Mouse (Mus musculus) layer of hippocampus, adult 2 months (tissue): Measurements from ENCODE around the gene Hip1r. TPM values are rescaled to one million over a fixed set of nuclear protein-coding genes. Genes with fewer than 3 reads are reported as not detected.

Source experiments
- DNase-seq, 2 experiments: peaks; one replicate each; pipeline ENCODE4 v3.0.0; 2022; ENCODE audit warnings: low spot score in 2 of 2
- H3K27ac ChIP-seq: fragments of 200-600 bp; 2 replicates; pipeline ENCODE4 v1.8.1; 2022
- H3K4me3 ChIP-seq: fragments of 200-600 bp; 2 replicates; pipeline ENCODE4 v1.8.1; 2022; ENCODE audit warnings: mild to moderate bottlenecking
- CTCF ChIP-seq: fragments of 200-600 bp; conservative IDR thresholded peaks from 2 replicates; pipeline ENCODE4 v1.8.1; 2022; ENCODE audit warnings: antibody characterized with exemption, mild to moderate bottlenecking, moderate library complexity
- total RNA-seq, 2 experiments: library from RNA; stranded (reverse); gene quantifications; 2 replicates each; pipeline ENCODE4 v1.2.3; 2021

The Hip1r gene
- total RNA-seq, 2 experiments from 2014 or later: 42.8 to 43.8 TPM

DNA sequence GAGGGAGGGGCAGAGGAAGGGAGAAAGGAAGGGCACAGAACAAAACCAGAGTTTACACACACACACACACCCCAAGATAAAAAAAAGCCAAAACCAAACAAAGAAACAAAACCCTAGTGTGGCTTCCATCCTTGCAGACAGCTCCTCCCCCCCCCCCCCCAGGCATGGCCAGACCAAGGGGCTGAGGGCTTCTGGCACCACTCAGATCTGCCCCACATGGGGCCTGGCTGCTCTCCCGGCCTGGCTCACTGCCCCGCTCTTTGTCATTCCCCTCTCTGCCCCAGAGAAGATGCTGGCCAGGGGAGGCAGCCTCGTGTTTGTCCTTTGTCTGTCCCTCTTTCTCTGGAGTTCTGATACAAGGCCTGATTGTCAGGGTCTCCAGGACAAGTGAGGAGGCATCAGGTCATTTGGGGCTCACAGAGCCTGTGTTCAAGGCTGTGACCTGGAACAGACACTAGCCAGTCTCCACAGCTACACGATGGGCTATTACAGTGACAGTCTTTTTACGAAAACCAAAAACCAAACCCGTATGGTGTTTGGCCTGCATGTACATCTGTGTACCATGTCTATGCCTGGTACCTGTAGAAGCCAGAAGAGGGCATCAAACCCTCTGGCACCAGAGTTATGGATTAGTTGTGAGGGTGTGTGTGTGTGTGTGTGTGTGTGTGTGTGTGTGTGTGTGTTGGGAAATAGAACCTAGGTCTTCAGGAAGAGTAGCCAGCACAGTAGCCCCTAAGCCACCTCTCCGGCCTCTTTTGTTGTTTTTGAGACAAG is 20.0 kb downstream of the Hip1r start:
- Histone ChIP-seq H3K4me3 (no peak overlapping the region), H3K27ac (peak overlapping the region; percentile 65; the same call in 1 of the 2 replicates)
- DNase-seq: peak; percentile 84 to 87
- no peak for TF ChIP-seq CTCF

DNA sequence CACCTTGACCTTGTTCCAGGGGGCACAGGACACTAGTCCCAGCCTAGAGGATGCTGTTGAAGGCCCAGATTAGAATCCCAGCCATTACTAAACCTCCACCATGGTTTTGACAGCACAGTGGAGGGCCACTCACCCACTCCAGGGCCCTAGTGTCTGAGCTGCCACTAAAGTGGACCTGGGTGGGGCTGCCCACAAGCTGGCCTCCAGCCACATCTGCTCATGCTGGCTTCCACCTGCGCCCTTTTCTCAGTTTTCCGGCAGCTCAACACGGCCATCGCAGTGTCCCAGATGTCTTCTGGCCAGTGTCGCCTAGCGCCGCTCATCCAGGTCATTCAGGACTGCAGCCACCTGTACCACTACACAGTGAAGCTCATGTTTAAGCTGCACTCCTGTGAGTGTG is 21.0 kb downstream of the Hip1r start:
- no peak overlapping the region for H3K27ac ChIP-seq
- no peak for TF ChIP-seq CTCF
- H3K4me3 ChIP-seq: no peak overlapping the region
- DNase-seq: no peak

- DNase-seq: no peak
- TF ChIP-seq CTCF: no peak
- H3K4me3 ChIP-seq: no peak overlapping the region
- no peak overlapping the region for H3K27ac ChIP-seq
These were observed 22.0 kb downstream of the Hip1r start for GRCm38 (mm10) chr5:123995388-123995787.

DNA sequence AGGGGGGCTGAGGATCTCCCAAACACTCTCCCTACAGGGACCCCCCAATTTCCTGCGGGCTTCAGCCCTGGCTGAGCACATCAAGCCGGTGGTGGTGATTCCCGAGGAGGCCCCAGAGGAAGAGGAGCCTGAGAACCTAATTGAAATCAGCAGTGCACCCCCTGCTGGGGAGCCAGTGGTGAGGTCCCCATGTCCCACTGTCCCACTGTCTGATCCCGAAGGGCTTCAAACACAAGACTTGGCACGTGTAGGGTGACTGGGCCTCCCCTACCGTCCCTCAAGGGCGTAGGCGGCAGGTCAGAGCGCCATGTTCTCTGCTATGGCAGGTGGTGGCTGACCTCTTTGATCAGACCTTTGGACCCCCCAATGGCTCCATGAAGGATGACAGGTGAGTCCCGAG is 22.8 kb downstream of the Hip1r start:
- DNase-seq: peak in 1 of 2 experiments; percentile 58
- peak; percentile 81 for TF ChIP-seq CTCF
- no peak overlapping the region for H3K27ac ChIP-seq
- no peak overlapping the region for H3K4me3 ChIP-seq

DNA sequence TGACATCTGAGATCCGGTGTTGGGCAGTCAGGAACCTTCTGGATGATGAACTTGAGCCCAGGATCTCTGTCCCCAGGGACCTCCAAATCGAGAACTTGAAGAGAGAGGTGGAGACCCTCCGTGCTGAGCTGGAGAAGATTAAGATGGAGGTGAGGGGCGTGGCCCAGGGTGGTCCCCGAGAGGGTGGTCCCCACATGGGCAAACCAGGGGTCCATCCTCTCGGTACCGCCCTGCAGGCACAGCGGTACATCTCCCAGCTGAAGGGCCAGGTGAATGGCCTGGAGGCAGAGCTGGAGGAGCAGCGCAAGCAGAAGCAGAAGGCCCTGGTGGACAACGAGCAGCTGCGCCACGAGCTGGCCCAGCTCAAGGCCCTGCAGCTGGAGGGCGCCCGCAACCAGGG is 23.3 kb downstream of the Hip1r start:
- no peak for DNase-seq
- Histone ChIP-seq H3K27ac (peak overlapping the region; percentile 3; the same call in 1 of the 2 replicates), H3K4me3 (no peak overlapping the region)
- no peak for TF ChIP-seq CTCF

- no peak for DNase-seq
- H3K4me3 ChIP-seq: no peak overlapping the region
- no peak for TF ChIP-seq CTCF
- H3K27ac ChIP-seq: peak overlapping the region; percentile 3; the same call in 1 of the 2 replicates
These were observed 23.9 kb downstream of the Hip1r start for GRCm38 (mm10) chr5:123997211-123997751.

DNA sequence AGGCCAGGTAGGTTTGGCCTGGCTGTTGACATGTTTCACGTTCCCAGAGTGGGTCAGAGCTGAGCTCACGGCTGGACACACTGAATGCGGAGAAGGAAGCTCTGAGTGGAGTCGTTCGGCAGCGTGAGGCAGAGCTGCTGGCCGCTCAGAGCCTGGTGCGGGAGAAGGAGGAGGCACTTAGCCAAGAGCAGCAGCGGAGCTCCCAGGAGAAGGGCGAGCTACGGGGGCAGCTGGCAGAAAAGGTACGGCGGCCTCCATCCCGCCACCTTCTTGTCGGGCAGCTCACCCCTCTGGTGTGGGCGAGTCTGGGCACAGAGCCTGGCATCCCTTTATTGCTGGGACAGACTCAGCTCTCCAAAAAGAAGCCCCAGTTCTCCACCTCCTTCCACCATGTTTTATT is 24.4 kb downstream of the Hip1r start:
- no peak overlapping the region for H3K27ac ChIP-seq
- no peak overlapping the region for H3K4me3 ChIP-seq
- no peak for DNase-seq
- TF ChIP-seq CTCF: no peak

GRCm38 (mm10) chr5:123998370-123998769 is 24.9 kb downstream of the Hip1r start:
- Histone ChIP-seq H3K4me3 (no peak overlapping the region), H3K27ac (no peak overlapping the region)
- no peak for DNase-seq
- no peak for TF ChIP-seq CTCF

DNA sequence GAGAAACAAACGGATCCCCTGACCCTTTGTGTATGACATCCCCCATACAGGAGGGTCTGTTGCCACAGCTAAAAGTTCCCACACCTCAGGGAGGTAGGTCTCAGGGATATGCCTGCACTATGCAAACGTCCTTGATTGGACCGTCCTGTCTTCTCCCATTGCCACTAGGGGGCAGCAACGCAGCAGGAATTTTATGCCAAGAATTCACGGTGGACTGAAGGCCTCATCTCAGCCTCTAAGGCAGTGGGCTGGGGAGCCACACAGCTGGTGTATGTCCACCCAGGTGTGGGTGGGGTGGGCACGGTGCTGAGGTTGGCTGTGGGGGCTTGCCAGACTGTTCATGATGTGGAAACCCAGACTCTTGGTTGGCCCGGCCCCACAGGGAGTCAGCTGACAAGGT is 27.4 kb downstream of the Hip1r start:
- H3K4me3 ChIP-seq: no peak overlapping the region
- TF ChIP-seq CTCF: peak; percentile 94
- peak overlapping the region; percentile 66 for H3K27ac ChIP-seq
- DNase-seq: peak; percentile 86 to 94

- DNase-seq: no peak
- TF ChIP-seq CTCF: no peak
- peak overlapping the region; percentile 66 for H3K27ac ChIP-seq
- no peak overlapping the region for H3K4me3 ChIP-seq
These were observed 27.8 kb downstream of the Hip1r start for GRCm38 (mm10) chr5:124001274-124001673.

DNA sequence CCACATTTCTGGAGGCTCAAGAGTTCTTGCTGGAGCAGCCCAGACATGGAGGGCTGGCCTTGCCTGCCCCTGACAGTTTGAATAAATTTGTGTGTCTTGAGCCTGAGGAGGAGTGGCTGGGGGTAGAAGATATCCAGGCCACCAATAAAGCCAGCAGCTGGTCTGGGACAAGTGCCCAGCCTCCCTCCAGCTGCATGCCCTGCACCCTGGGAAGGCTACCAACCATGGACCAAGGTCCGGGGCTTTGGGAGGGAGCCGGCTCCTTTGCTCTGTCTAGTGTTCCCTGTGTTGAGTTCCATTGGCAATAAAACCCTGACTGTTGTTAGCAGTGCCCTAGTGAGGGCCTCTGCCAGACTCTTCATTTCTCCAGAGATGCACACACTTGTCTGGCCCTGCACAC is 29.4 kb downstream of the Hip1r start:
- TF ChIP-seq CTCF: no peak
- peak; percentile 60 to 75 for DNase-seq
- Histone ChIP-seq H3K4me3 (no peak overlapping the region), H3K27ac (peak overlapping the region; percentile 63)

DNA sequence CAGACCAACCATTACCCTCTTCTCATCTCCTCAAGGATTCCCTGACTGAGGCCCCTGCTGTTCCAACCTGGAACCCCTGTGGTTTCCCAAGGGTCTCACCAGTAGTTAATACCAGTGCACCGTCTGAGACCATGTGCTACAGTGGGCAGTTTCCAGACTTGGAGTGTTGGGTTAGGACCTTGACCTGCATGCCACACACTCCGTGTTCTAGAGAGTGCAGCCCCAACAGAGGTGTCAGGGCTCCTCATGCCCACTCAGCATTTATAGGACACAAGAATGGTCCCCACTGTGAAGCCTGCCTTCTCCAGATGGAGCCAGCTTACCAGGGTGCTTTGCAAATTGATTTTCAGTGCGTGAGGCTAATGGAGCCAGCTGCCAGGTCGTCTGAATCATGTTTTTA is 29.9 kb downstream of the Hip1r start:
- Histone ChIP-seq H3K4me3 (no peak overlapping the region), H3K27ac (peak overlapping the region; percentile 63; the same call in 1 of the 2 replicates)
- TF ChIP-seq CTCF: no peak
- DNase-seq: no peak

DNA sequence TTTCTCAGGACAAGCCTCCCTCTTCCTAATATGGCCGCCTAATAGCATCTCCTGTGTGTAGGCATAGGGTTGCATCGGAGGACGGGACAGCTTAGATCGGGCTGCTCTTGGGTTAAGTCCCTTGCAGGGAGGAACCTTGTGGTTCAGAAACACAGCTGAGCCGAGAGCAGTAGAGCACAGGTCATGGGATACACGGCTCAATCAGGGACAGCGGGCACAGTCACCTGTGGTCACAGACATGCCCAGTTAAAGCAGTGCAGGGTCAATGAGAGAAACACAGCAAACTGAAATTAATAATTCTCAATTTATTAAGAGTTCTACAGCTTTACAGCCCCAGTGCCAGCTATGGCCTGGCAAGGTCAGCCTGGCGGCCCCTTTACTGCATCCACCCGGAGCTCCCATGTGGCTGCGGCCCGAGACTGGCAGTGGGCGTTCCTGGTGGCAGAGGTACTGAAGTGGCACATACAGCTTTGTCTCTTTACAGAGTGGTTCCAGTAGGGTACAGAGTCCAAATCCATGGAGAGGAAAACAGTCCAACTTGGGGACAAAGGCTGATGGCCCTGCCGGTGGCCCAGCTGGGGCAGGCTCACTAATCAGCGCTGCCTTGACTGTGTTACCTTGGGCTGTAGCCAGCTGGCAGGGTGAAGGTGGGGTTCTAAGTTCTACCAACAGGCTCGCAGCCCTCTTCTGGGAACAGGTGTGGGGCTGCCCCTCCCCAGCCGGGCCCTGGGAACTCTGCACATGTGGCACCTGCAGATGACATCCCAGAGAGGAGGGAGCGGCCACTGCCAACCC is 31.1 kb downstream of the Hip1r start:
- peak in 1 of 2 experiments; percentile 41 for DNase-seq
- Histone ChIP-seq H3K27ac (peak overlapping the region; percentile 65), H3K4me3 (no peak overlapping the region)
- TF ChIP-seq CTCF: 0 out of 2 replicates have a peak, but pooled peaks have one; percentile 8
